In the genomic region with DNA sequence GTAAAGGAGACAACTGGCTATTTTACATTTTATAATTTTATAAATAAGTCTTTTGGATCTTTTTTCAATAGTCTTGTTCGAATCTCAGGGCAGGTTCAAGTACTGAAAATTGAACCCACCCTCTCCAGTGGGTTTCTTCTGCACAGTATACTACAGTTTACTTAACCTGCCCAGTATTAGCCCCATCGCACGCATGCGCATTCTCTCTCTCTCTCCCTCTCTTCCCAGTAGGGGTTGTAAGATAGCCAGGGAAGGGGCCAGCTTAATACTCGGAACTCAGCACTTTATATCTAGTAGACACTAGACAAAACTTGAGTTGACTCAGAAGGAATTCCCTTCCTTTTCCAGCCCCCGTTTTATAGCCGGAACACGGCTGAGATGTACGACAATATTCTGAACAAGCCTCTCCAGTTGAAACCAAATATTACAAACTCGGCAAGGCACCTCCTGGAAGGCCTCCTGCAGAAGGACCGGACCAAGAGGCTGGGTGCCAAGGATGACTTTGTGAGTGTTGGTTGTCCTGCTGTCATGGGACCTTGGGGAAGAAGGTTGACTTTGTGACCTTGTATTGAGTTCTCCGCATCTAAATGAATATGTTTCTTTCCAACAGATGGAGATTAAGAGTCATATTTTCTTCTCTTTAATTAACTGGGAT, we compare ENCODE assay signal across 11 mouse cellular contexts.
DNase-seq lines count a peak whose midpoint lies in the region; ATAC-seq and TF ChIP-seq lines count a peak whose summit lies in the region.
"Had no signal": no experiment of that assay in that cellular context is flagged by ENCODE, and none has a peak within 500 bp of the region (broad histone marks: within the 10 kb centered on the region; RNA-seq: fewer than 3 reads in every experiment).

No protein-coding gene starts in this region.

- DNase-seq in heart, postnatal 36 days = no peak
- DNase-seq in lung, postnatal 0 days (ENCODE audit: low spot score) = no peak
- no peak for DNase-seq in lung, postnatal 4 days
- no peak for DNase-seq in adipocyte (ENCODE audit: low spot score)
- no peak for DNase-seq in T-cell, adult 2 months (ENCODE audit: low spot score)
- DNase-seq: cerebellum, adult 11 months had no signal

- ATAC-seq in heart, embryonic 13.5 days (ENCODE audit: extremely low read depth, insufficient number of reproducible peaks, low FRiP score, low TSS enrichment) = no peak
- ATAC-seq in lung, postnatal 0 days = no peak
- no peak for ATAC-seq in heart, embryonic 16.5 days (replicated peaks; ENCODE audit: extremely low read depth, insufficient read depth, low FRiP score)
- ATAC-seq in stomach, embryonic 15.5 days (ENCODE audit: insufficient read depth, low FRiP score, low read depth) = no peak
- ATAC-seq: Patski had no signal

- peaks cover 26% of the 10 kb centered on the region for H3K4me1 ChIP-seq in heart, embryonic 13.5 days
- H3K4me1 ChIP-seq in lung, postnatal 0 days (ENCODE audit: insufficient read depth, low read depth, low read length) = peaks cover 2% of the 10 kb centered on the region
- H3K4me1 ChIP-seq in heart, embryonic 16.5 days (ENCODE audit: control insufficient read depth, insufficient read depth, low read length) = peaks cover 6% of the 10 kb centered on the region
- peaks cover 10% of the 10 kb centered on the region; the same call in 1 of the 2 replicates for H3K4me1 ChIP-seq in stomach, embryonic 15.5 days

- WGBS in heart, embryonic 13.5 days = 79% methylated on average over 12 of the region's 12 CpGs
- 69% methylated on average over 12 of the region's 12 CpGs for WGBS in lung, postnatal 0 days
- WGBS in heart, embryonic 16.5 days = 81% methylated on average over 12 of the region's 12 CpGs
- WGBS in stomach, embryonic 15.5 days = 83% methylated on average over 12 of the region's 12 CpGs

- TF ChIP-seq EP300 in lung, postnatal 0 days (IDR thresholded peaks at IDR 0.05) = no peak

- H3K4me3 ChIP-seq in heart, embryonic 13.5 days = peak overlapping the region; percentile 83; the same call in 1 of the 2 replicates
- peak overlapping the region; percentile 88 for H3K4me3 ChIP-seq in lung, postnatal 0 days (ENCODE audit: low read depth, low read length)
- H3K4me3 ChIP-seq in heart, embryonic 16.5 days (ENCODE audit: low read length) = peak overlapping the region; percentile 89
- no peak overlapping the region; the same call in 1 of the 2 replicates for H3K4me3 ChIP-seq in stomach, embryonic 15.5 days (replicated peaks)
- H3K4me3 ChIP-seq: midbrain, embryonic 12.5 days had no signal

- intact Hi-C loops in heart, postnatal 36 days (cut with DNase I) = no loop called here

- 0 out of 2 replicates have a peak overlapping the region, but pooled peaks have one; percentile 19 for H3K9ac ChIP-seq in heart, embryonic 13.5 days
- peak overlapping the region; percentile 97 for H3K9ac ChIP-seq in lung, postnatal 0 days (replicated peaks; ENCODE audit: low read depth)
- H3K9ac ChIP-seq in heart, embryonic 16.5 days (ENCODE audit: low read length) = peak overlapping the region; percentile 14; the same call in 1 of the 2 replicates
- no peak overlapping the region for H3K9ac ChIP-seq in stomach, embryonic 15.5 days
- H3K9ac ChIP-seq: midbrain, embryonic 12.5 days had no signal

- H3K27ac ChIP-seq in heart, embryonic 13.5 days (replicated peaks) = no peak overlapping the region
- H3K27ac ChIP-seq in lung, postnatal 0 days (ENCODE audit: low read length) = no peak overlapping the region
- H3K27ac ChIP-seq in heart, embryonic 16.5 days (ENCODE audit: low read length) = no peak overlapping the region
- no peak overlapping the region for H3K27ac ChIP-seq in stomach, embryonic 15.5 days
- H3K27ac ChIP-seq: midbrain, embryonic 12.5 days had no signal

- no peaks in the 10 kb centered on the region for H3K9me3 ChIP-seq in heart, embryonic 13.5 days
- H3K9me3 ChIP-seq in lung, postnatal 0 days (ENCODE audit: low read length) = no peaks in the 10 kb centered on the region
- no peaks in the 10 kb centered on the region for H3K9me3 ChIP-seq in heart, embryonic 16.5 days (replicated peaks; ENCODE audit: control insufficient read depth, low read length)
- no peaks in the 10 kb centered on the region for H3K9me3 ChIP-seq in stomach, embryonic 15.5 days
- H3K9me3 ChIP-seq: midbrain, embryonic 12.5 days had no signal

- no peak for TF ChIP-seq CTCF in lung, postnatal 0 days (IDR thresholded peaks at IDR 0.05)

- H3K27me3 ChIP-seq in heart, embryonic 13.5 days (replicated peaks) = 0 out of 2 replicates have a peak, but pooled peaks cover under 1% of the 10 kb centered on the region
- no peaks in the 10 kb centered on the region for H3K27me3 ChIP-seq in lung, postnatal 0 days (replicated peaks; ENCODE audit: insufficient read depth, low read length)
- no peaks in the 10 kb centered on the region for H3K27me3 ChIP-seq in heart, embryonic 16.5 days (ENCODE audit: control insufficient read depth, insufficient read depth, low read length)
- no peaks in the 10 kb centered on the region for H3K27me3 ChIP-seq in stomach, embryonic 15.5 days (replicated peaks)
- H3K27me3 ChIP-seq: Patski had no signal

- H3K4me2 ChIP-seq in heart, embryonic 13.5 days = peak overlapping the region; percentile 92
- H3K4me2 ChIP-seq in lung, postnatal 0 days (replicated peaks; ENCODE audit: low read depth, low read length) = peak overlapping the region; percentile 92
- peak overlapping the region; percentile 67 for H3K4me2 ChIP-seq in heart, embryonic 16.5 days (ENCODE audit: low read depth, low read length)
- H3K4me2 ChIP-seq in stomach, embryonic 15.5 days = peak overlapping the region; percentile 29
- H3K4me2 ChIP-seq: midbrain, embryonic 12.5 days had no signal

- peaks cover 29% of the 10 kb centered on the region for H3K36me3 ChIP-seq in heart, embryonic 13.5 days
- H3K36me3 ChIP-seq in lung, postnatal 0 days (ENCODE audit: insufficient read depth, low read length) = peaks cover 27% of the 10 kb centered on the region
- peaks cover 17% of the 10 kb centered on the region for H3K36me3 ChIP-seq in heart, embryonic 16.5 days (ENCODE audit: control insufficient read depth, insufficient read depth)
- 0 out of 2 replicates have a peak, but pooled peaks cover 3% of the 10 kb centered on the region for H3K36me3 ChIP-seq in stomach, embryonic 15.5 days

Comparison
In these comparisons a context has a peak if more than half of its experiments do, and no peak if none do; other contexts are left out.
1. H3K4me2 ChIP-seq: peak in every context shown above with its lines; median percentile 92 in heart, embryonic 13.5 days; 92 in lung, postnatal 0 days; 67 in heart, embryonic 16.5 days; 29 in stomach, embryonic 15.5 days.